Mouse (Mus musculus) forebrain, embryonic 15.5 days (tissue): ENCODE measurements around the gene C1qtnf2. TPM values are rescaled to one million over a fixed set of nuclear protein-coding genes. Genes with fewer than 3 reads are reported as not detected.

Experiments
- ATAC-seq: fragments of 200-750 bp; cut with Nextera tagmentation; replicated peaks from 2 replicates; pipeline ENCODE4 v1.8.0; 2017; ENCODE audit warnings: mild to moderate bottlenecking, moderate TSS enrichment, moderate library complexity
- H3K27ac ChIP-seq: fragments of 300-500 bp; sonication (generic); replicated peaks from 2 replicates; pipeline ENCODE4 v1.5.1; 2015; ENCODE audit warnings: mild to moderate bottlenecking, inconsistent platforms
- H3K27me3 ChIP-seq: fragments of 300-500 bp; sonication (generic); 2 replicates; pipeline ENCODE4 v1.6.1; 2015; ENCODE audit warnings: inconsistent platforms
- H3K36me3 ChIP-seq: fragments of 300-500 bp; sonication (generic); 2 replicates; pipeline ENCODE4 v1.6.1; 2015; ENCODE audit warnings: mild to moderate bottlenecking, inconsistent platforms
- H3K4me1 ChIP-seq: fragments of 300-500 bp; sonication (generic); 2 replicates; pipeline ENCODE4 v1.6.1; 2015; ENCODE audit warnings: inconsistent platforms
- H3K4me2 ChIP-seq: fragments of 300-500 bp; sonication (generic); replicated peaks from 2 replicates; pipeline ENCODE4 v1.6.1; 2015; ENCODE audit warnings: mild to moderate bottlenecking, inconsistent platforms
- H3K4me3 ChIP-seq: fragments of 300-500 bp; sonication (generic); 2 replicates; pipeline ENCODE4 v1.5.1; 2015; ENCODE audit warnings: mild to moderate bottlenecking, inconsistent platforms
- H3K9ac ChIP-seq: fragments of 300-500 bp; sonication (generic); replicated peaks from 2 replicates; pipeline ENCODE4 v1.6.1; 2015; ENCODE audit warnings: mild to moderate bottlenecking, inconsistent platforms
- H3K9me3 ChIP-seq: fragments of 300-500 bp; sonication (generic); 2 replicates; pipeline ENCODE4 v1.6.1; 2016; ENCODE audit warnings: inconsistent platforms
- WGBS: fragments of 180-500 bp; shearing (Covaris S2); methylation state at CpG from one replicate; pipeline ENCODE4 v1.1.7; 2015; ENCODE audit warnings: mixed read lengths; 5-methylcytosine and 5-hydroxymethylcytosine counted together
- polyA plus RNA-seq: library from polyadenylated mRNA; unstranded; fragments of >200 nt; fragmentation: Nextera tagmentation; extraction: Ambion mirVana; gene quantifications from 2 replicates; pipeline ENCODE4 v1.2.1, GENCODE M21; 2015

Gene C1qtnf2
- polyA plus RNA-seq, 1 experiment from 2014 or later: 5.3 TPM

DNA sequence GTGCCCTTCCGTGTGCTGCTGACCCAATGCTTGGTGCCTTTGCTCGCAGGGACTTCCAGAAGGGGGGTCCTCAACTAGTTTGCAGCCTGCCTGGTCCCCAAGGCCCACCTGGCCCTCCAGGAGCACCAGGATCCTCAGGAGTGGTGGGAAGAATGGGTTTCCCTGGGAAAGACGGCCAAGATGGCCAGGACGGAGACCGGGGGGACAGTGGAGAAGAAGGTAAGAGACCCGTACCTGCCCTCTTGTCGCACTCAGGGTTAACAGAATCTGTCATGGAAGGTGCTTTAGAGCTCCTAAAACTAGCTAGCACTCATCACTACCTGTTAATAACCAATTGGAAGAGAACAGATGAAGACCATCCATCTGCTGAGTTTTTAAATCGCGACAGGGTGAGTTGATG is 11.8 kb downstream of the C1qtnf2 start:
- no peaks in the 10 kb centered on the region for H3K4me1 ChIP-seq
- ATAC-seq: no peak
- 89% methylated on average over 9 of the region's 9 CpGs for WGBS
- no peak overlapping the region for H3K4me3 ChIP-seq
- H3K27ac ChIP-seq: no peak overlapping the region
- H3K9ac ChIP-seq: no peak overlapping the region
- no peaks in the 10 kb centered on the region for H3K27me3 ChIP-seq
- no peak overlapping the region for H3K4me2 ChIP-seq
- H3K9me3 ChIP-seq: no peaks in the 10 kb centered on the region
- H3K36me3 ChIP-seq: no peaks in the 10 kb centered on the region

DNA sequence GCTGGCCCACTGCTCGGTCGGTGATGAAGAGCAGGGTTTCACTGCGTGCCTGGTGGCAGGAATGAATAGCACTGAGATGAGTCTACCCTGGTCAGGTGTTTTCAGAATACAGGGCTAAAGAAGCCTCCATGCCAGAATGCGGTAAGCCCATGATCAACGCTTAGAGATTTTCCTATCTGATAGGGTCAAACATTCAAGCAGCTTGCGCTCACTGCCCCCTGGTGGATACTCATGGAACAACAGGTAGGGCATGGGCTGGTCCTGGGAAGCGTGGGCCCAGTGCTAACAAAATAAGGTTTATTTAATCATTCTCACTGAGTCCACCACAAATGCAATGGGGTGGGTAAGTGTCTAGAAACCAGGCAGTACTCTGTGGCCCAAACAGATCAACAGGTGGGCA is 18.6 kb downstream of the C1qtnf2 start:
- Histone ChIP-seq H3K27me3 (no peaks in the 10 kb centered on the region), H3K9me3 (no peaks in the 10 kb centered on the region), H3K4me2 (no peak overlapping the region), H3K4me1 (0 out of 2 replicates have a peak, but pooled peaks cover 6% of the 10 kb centered on the region), H3K4me3 (no peak overlapping the region), H3K36me3 (no peaks in the 10 kb centered on the region), H3K27ac (no peak overlapping the region), H3K9ac (no peak overlapping the region)
- 0 out of 2 replicates have a peak, but pooled peaks have one; percentile 21 for ATAC-seq
- WGBS: 24% methylated on average over 7 of the region's 7 CpGs

DNA sequence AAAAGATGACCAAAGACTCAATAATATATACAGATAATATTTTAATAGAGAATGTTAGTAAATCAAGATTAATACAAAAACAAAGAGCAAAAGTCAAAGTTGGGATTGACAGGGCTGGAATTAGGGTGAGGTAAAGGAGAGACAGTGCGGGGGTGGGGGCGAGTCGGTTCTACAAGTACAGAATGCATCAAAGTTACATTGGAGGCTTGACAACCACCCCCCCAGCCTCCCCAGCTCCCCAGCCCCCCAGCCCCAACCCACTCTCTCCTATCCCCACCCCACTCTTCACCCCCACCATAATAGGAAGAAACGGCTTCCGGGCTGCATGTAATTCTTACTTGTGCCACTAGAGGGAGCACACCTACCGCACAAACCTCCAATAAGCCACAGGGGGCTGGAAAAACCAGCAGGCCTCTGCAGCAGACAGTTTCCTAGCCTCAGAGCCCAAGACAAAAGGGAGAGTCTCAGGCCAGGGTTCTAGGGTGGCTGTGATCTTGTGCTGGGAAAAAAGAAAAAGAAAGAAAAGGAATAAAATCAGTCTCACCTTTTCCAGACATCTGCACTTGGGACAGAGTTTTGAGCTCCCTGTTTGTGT is 19.8 kb downstream of the C1qtnf2 start:
- Histone ChIP-seq H3K36me3 (no peaks in the 10 kb centered on the region), H3K4me2 (no peak overlapping the region), H3K27me3 (no peaks in the 10 kb centered on the region), H3K27ac (no peak overlapping the region), H3K9ac (0 out of 2 replicates have a peak overlapping the region, but pooled peaks have one; percentile 2), H3K9me3 (no peaks in the 10 kb centered on the region), H3K4me1 (0 out of 2 replicates have a peak, but pooled peaks cover 6% of the 10 kb centered on the region), H3K4me3 (no peak overlapping the region)
- WGBS: 19% methylated on average over 6 of the region's 6 CpGs
- ATAC-seq: peak; percentile 85

DNA sequence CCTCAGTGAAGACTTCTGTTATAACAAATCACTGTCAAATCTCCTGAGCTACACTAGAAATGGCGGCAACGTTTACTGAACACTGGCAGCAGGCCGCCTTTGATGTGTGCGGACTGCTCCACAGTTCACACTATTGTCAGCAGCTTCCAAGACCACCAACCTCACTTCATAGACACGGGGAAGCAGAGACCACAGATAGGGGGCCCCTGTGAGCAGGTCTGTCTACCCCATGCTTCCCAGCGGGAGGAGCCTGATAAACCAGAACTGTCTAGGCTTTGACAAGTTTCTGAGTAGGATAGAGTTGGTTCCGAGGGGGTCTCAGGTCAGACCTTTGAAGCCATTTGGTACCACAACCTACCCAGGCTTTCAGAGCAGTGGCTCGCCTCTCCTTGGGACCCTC is 21.0 kb downstream of the C1qtnf2 start:
- Histone ChIP-seq H3K36me3 (no peaks in the 10 kb centered on the region), H3K4me3 (no peak overlapping the region), H3K27me3 (no peaks in the 10 kb centered on the region), H3K9ac (no peak overlapping the region), H3K27ac (no peak overlapping the region), H3K4me1 (0 out of 2 replicates have a peak, but pooled peaks cover 6% of the 10 kb centered on the region), H3K4me2 (no peak overlapping the region), H3K9me3 (no peaks in the 10 kb centered on the region)
- WGBS: 46% methylated on average over 8 of the region's 8 CpGs
- ATAC-seq: no peak

DNA sequence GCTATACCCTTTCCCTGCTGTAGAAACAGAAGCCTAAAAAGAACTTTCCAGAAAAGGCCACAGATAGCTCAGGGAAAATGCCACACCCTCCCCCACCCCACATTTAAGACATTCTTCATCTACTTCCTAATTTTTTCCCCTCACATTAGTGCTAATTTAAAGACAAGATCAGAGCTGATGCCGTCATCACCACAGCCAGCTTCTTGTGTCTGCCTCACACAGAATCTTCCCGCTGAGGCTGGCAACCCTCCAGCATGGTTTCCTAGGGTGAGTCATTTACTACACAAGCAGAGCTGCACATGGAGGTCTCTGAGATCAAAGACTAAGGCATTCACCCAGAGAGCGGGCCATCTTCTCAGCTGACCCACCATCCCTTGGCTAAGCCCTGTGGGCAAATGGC is 21.5 kb downstream of the C1qtnf2 start:
- no peak overlapping the region for H3K27ac ChIP-seq
- no peak overlapping the region for H3K4me3 ChIP-seq
- no peak overlapping the region for H3K4me2 ChIP-seq
- ATAC-seq: no peak
- no peaks in the 10 kb centered on the region for H3K27me3 ChIP-seq
- 0 out of 2 replicates have a peak, but pooled peaks cover 6% of the 10 kb centered on the region for H3K4me1 ChIP-seq
- H3K36me3 ChIP-seq: no peaks in the 10 kb centered on the region
- no peaks in the 10 kb centered on the region for H3K9me3 ChIP-seq
- no peak overlapping the region for H3K9ac ChIP-seq
- WGBS: 39% methylated on average over 3 of the region's 3 CpGs

DNA sequence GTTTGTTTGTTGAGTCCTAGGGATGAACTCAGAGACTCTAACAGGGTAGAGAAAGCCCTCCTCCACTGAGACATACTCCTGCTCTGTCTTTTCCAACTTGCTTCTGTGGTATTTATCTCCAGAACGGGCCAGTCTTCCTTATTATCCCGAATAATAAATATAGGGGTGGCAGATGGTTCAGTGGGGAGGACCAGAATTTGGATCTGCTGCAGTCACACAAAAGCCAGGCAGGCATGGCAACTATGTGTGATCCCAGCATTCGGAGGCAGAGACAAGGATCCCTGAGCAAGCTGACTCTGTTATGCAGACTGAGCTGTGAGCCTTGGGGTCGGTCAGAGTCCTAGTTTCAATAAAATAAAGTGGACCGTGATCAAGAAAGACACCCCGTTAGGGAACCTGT is 27.2 kb downstream of the C1qtnf2 start:
- Histone ChIP-seq H3K9ac (no peak overlapping the region), H3K27me3 (no peaks in the 10 kb centered on the region), H3K9me3 (no peaks in the 10 kb centered on the region), H3K27ac (no peak overlapping the region), H3K4me2 (no peak overlapping the region), H3K4me1 (no peaks in the 10 kb centered on the region), H3K36me3 (no peaks in the 10 kb centered on the region), H3K4me3 (no peak overlapping the region)
- ATAC-seq: no peak
- 79% methylated on average over 6 of the region's 6 CpGs for WGBS

DNA sequence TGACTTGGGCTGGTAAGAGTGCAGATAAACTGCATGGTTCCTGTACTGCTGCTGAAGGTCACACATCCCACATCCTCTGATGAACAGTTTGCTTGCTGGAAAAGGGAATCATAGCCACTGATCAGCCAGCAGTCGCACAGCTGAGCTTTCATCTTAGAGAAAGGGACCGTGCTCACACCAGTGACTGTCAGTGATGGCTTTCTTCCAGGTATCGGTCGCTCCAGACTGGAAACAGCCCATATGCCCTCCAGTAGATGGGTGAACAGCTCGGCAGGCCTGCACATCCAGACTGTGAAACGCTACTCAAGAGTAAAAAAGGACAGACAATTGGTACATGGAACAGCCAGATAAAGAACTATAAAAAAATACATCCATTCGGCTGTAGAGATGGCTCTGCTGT is 31.1 kb downstream of the C1qtnf2 start:
- Histone ChIP-seq H3K4me2 (no peak overlapping the region), H3K36me3 (no peaks in the 10 kb centered on the region), H3K4me1 (no peaks in the 10 kb centered on the region), H3K4me3 (no peak overlapping the region), H3K9ac (no peak overlapping the region), H3K9me3 (no peaks in the 10 kb centered on the region), H3K27me3 (no peaks in the 10 kb centered on the region), H3K27ac (no peak overlapping the region)
- ATAC-seq: no peak
- 78% methylated on average over 7 of the region's 7 CpGs for WGBS

DNA sequence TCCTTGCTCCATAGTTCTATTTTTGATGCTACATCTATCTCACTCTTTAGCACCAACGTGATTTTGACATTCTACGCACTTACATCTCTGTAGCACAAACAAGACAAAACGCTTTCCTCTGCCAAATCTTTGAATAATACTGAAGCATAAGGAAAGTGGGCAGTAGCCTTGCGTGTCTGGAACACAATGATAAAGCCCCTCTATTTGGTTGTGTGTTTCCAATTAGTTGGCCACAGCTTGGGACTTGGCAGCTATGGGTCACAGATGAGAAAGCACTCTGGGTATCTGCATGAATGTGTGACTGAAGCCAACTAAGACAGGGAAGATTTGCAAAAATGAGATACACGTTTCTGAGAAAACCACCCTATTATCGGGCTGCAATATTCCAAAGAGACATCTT is 33.9 kb downstream of the C1qtnf2 start:
- Histone ChIP-seq H3K36me3 (no peaks in the 10 kb centered on the region), H3K9ac (no peak overlapping the region), H3K9me3 (no peaks in the 10 kb centered on the region), H3K4me1 (no peaks in the 10 kb centered on the region), H3K4me2 (no peak overlapping the region), H3K4me3 (no peak overlapping the region), H3K27me3 (no peaks in the 10 kb centered on the region), H3K27ac (no peak overlapping the region)
- no peak for ATAC-seq
- WGBS: 82% methylated on average over 6 of the region's 6 CpGs

DNA sequence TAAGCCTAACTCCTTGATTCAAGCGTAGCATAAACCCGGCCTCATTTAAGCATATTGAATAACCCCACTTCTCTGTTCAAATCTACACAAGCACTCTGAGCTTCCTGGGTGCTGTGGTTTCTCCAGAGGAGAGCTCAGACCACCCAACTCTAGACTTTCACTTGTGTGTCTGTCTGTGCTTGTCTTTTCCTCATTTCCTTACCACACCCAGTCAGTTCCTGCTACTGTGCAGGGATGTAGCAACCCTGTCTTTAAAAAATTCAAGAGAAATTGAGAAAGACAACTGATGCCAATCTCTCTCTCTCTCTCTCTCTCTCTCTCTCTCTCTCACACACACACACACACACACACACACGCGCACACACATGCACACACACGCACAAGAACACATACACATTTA is 35.8 kb downstream of the C1qtnf2 start:
- H3K4me2 ChIP-seq: no peak overlapping the region
- no peaks in the 10 kb centered on the region for H3K9me3 ChIP-seq
- no peak for ATAC-seq
- H3K9ac ChIP-seq: no peak overlapping the region
- no peak overlapping the region for H3K4me3 ChIP-seq
- no peaks in the 10 kb centered on the region for H3K36me3 ChIP-seq
- 92% methylated on average over 5 of the region's 5 CpGs for WGBS
- H3K4me1 ChIP-seq: no peaks in the 10 kb centered on the region
- no peaks in the 10 kb centered on the region for H3K27me3 ChIP-seq
- no peak overlapping the region for H3K27ac ChIP-seq

DNA sequence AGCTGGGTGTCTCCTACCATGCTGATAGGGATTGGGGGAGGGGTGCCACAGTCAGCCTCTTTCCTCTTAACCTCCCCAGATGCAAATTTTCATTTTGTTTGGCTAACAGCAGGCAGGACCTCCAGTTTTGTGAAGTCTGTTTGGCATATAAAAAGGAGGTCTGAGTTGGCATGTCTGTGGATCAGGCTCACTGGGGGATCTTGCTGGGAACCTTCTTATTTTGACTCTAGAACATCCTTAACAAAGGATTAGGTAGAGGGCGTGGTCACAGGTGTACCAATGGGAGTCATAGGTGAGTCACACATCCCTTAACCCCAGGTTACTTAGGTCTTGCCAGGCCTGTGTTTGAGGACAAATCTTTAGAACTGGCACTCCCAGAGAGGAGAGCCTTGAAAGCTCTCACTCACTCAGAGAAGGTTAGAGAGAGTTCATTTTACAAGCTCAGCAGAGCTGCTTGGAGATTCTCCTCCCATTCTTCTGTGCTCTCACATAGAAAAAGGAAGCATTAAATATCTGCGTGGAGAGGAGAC is 38.6 kb downstream of the C1qtnf2 start:
- no peaks in the 10 kb centered on the region for H3K4me1 ChIP-seq
- 76% methylated on average over 2 of the region's 2 CpGs for WGBS
- ATAC-seq: no peak
- H3K36me3 ChIP-seq: no peaks in the 10 kb centered on the region
- no peaks in the 10 kb centered on the region for H3K9me3 ChIP-seq
- H3K27ac ChIP-seq: no peak overlapping the region
- no peak overlapping the region for H3K4me2 ChIP-seq
- H3K27me3 ChIP-seq: no peaks in the 10 kb centered on the region
- no peak overlapping the region for H3K9ac ChIP-seq
- H3K4me3 ChIP-seq: no peak overlapping the region

DNA sequence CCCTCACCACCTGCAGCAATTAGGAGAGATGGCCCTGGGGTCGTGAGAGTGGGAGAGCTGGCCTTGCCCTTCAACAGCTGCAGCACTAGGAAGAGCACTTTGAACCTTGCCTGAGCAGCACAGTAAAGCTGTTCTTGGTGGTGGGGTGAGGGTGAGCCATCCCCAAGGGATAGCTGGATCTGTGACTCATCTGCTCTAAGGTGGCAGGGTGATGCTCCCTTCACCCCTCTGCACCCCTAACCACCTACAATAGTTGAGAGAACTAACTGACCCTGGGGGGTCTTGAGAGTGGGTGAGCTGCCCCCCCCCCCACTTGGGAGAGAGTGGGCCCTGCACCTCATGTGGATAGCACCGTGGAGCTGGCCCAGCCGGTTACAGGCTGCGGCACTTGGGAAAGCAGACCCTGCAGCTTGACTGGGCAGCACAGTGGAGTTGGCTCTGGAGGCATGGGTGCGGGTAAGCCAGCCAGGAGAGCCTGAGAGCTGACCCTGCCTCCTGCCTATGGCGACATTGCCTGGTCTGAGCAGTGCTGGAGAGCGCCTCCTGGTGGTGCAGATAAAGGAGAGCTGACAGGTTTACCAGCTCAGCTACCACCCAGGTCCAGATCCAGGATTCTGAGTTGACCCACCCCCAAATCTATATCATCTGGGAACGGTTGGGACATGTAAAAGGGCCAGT is 42.4 kb downstream of the C1qtnf2 start:
- H3K27me3 ChIP-seq: no peaks in the 10 kb centered on the region
- ATAC-seq: peak; percentile 58; the same call in 1 of the 2 replicates
- H3K9me3 ChIP-seq: no peaks in the 10 kb centered on the region
- H3K4me2 ChIP-seq: no peak overlapping the region
- no peak overlapping the region for H3K9ac ChIP-seq
- H3K27ac ChIP-seq: no peak overlapping the region
- WGBS: 39% methylated on average over 8 of the region's 8 CpGs
- H3K36me3 ChIP-seq: no peaks in the 10 kb centered on the region
- H3K4me3 ChIP-seq: no peak overlapping the region
- no peaks in the 10 kb centered on the region for H3K4me1 ChIP-seq

DNA sequence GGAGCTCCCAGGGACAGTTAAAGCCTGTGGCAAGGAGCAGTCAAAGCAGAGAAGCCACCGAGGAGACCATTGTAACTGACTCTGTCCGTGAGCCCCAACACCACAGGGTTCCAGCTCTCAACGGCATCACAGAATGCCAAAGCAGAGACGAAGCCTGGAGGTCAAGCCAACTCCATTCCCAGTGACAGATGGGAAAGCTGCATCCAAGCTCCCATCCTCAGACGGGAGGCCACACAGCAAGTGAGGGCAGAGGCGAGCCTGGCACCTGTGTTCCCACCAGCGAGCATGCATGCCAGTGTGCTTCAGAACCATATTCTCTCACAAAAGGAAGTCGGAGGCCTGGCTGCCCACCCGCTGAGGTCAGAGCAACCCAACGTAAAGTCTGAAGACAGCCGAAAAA is 43.6 kb downstream of the C1qtnf2 start:
- no peaks in the 10 kb centered on the region for H3K9me3 ChIP-seq
- no peak overlapping the region for H3K4me3 ChIP-seq
- ATAC-seq: no peak
- H3K27ac ChIP-seq: no peak overlapping the region
- H3K27me3 ChIP-seq: no peaks in the 10 kb centered on the region
- WGBS: 73% methylated on average over 11 of the region's 11 CpGs
- no peaks in the 10 kb centered on the region for H3K4me1 ChIP-seq
- no peaks in the 10 kb centered on the region for H3K36me3 ChIP-seq
- H3K4me2 ChIP-seq: no peak overlapping the region
- H3K9ac ChIP-seq: no peak overlapping the region
